Mouse (Mus musculus) brain, embryonic 14.5 days (tissue): ENCODE results near the gene Ints11.

Experiments
- CTCF ChIP-seq: fragments of 200-500 bp; IDR thresholded peaks from 2 replicates; pipeline ENCODE4 v1.5.1; 2012; ENCODE audit warnings: inconsistent platforms, mild to moderate bottlenecking, moderate library complexity, borderline replicate concordance; ENCODE audit not compliant: insufficient read depth, insufficient read length; ENCODE audit errors: extremely low read depth
- POLR2A ChIP-seq: fragments of 200-500 bp; IDR thresholded peaks from 2 replicates; pipeline ENCODE4 v1.6.1; 2012; ENCODE audit warnings: mild to moderate bottlenecking, inconsistent platforms, borderline replicate concordance; ENCODE audit not compliant: poor library complexity, insufficient read depth, insufficient read length, severe bottlenecking; ENCODE audit errors: extremely low read depth

DNA sequence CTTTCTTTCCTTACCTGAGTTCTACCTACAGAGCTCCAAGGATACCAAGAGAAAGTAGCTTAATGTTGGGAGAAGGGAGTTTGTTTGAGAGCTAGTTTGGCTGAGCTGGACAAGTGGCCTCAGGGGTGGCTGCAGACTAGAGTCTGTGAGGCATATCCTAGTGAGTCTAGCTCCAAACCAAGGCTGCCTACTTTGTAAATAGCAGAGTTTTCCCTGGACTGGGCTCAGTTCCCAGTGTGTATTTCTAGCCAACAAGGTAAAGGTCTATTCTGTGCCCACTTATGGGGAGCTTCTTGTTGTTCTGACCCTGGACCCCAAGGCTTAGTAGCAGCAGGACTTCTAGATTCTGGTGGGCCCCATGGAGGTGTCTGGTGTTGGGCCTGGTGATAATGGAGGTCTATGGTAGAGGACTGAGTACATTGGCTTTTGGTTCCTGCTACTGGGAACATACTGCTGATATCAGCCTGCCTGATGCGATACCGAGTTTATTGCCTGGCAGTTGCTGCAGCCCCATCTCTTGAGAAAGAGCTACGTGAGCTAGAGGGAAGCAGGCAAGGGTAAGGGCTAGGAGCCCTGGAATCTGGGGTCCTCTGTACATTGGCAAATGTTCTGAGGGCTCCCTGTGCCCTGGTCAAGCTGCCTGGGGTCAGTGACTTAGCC lies 19.4 kb upstream of the Ints11 start:
- TF ChIP-seq CTCF (no peak), POLR2A (no peak)
